Mouse (Mus musculus) G1E (cell line): ENCODE results near the gene Stap2. TPM values are rescaled to one million over a fixed set of nuclear protein-coding genes. Genes with fewer than 3 reads are reported as not detected.

Experiments
- ATAC-seq: 2 replicates; pipeline ENCODE4 v1.8.0; 2016; ENCODE audit warnings: mild to moderate bottlenecking; ENCODE audit not compliant: insufficient number of reproducible peaks, poor library complexity, low FRiP score, severe bottlenecking; ENCODE audit errors: extremely low read depth
- DNase-seq: peaks from one replicate; pipeline ENCODE4 v3.0.0; 2012; ENCODE audit warnings: low spot score
- H3K27me3 ChIP-seq: 2 replicates; pipeline ENCODE4 v1.6.1; 2012; ENCODE audit warnings: mild to moderate bottlenecking, low read length, inconsistent platforms; ENCODE audit not compliant: insufficient read depth
- H3K36me3 ChIP-seq: replicated peaks from 2 replicates; pipeline ENCODE3; 2012; ENCODE audit warnings: mild to moderate bottlenecking, inconsistent platforms
- H3K4me1 ChIP-seq: 2 replicates; pipeline ENCODE4 v1.6.1; 2012; ENCODE audit warnings: low read depth, low read length, inconsistent platforms, mixed read lengths; ENCODE audit not compliant: insufficient read depth
- H3K4me3 ChIP-seq: 2 replicates; pipeline ENCODE4 v1.5.1; 2012; ENCODE audit warnings: low read depth, mild to moderate bottlenecking, inconsistent platforms, low read length, moderate library complexity, mixed read lengths
- H3K9me3 ChIP-seq: replicated peaks from 2 replicates; pipeline ENCODE4 v1.6.1; 2012; ENCODE audit warnings: inconsistent platforms
- CTCF ChIP-seq: IDR thresholded peaks from 2 replicates; pipeline ENCODE4 v1.5.1; 2012; ENCODE audit warnings: low read depth, low read length, inconsistent platforms, mixed read lengths
- GATA1 ChIP-seq: IDR thresholded peaks from 2 replicates; pipeline ENCODE4 v1.6.1; 2012; ENCODE audit warnings: borderline replicate concordance, low read length, inconsistent platforms, mixed read lengths
- GATA2 ChIP-seq: IDR thresholded peaks from 2 replicates; pipeline ENCODE4 v1.6.1; 2012; ENCODE audit warnings: low read depth, low read length, inconsistent platforms, borderline replicate concordance
- POLR2AphosphoS5 ChIP-seq: IDR thresholded peaks from 2 replicates; pipeline ENCODE4 v1.6.1; 2012; ENCODE audit warnings: low read depth, low read length, inconsistent platforms; ENCODE audit not compliant: insufficient replicate concordance
- TAL1 ChIP-seq: conservative IDR thresholded peaks from 2 replicates; pipeline ENCODE4 v1.6.1; 2012; ENCODE audit warnings: low read depth, low read length, inconsistent platforms, mixed read lengths
- polyA plus RNA-seq: library from polyadenylated mRNA; stranded (reverse); fragments of >175 nt; gene quantifications from 2 replicates; pipeline ENCODE4 v1.2.3, GENCODE M21; 2012
- total RNA-seq, 2 experiments: library from RNA; stranded (forward) in 1 of 2; stranded (reverse) in 1 of 2; fragments of 200-1000 nt in 1 of 2; fragments of >200 nt in 1 of 2; fragmentation: Nextera tagmentation in 1 of 2; gene quantifications; 2 replicates each; pipeline ENCODE4 v1.2.3; 2014 to 2017

Stap2 gene
- total and polyA plus RNA-seq, 3 experiments: 0.27 TPM; not detected in 2

- ATAC-seq (no peak), DNase-seq (no peak)
- peaks cover 39% of the 10 kb centered on the region for H3K27me3 ChIP-seq
- H3K4me3 ChIP-seq: no peak within 1 kb of the TSS
- no peaks in the 10 kb centered on the region for H3K9me3 ChIP-seq
- peaks cover 8% of the 10 kb centered on the region for H3K36me3 ChIP-seq
- TF ChIP-seq TAL1 (no peak), CTCF (no peak), POLR2AphosphoS5 (no peak), GATA2 (no peak), GATA1 (no peak)
- H3K4me1 ChIP-seq: peaks cover 30% of the 10 kb centered on the region
Observed at GRCm38 (mm10) chr17:55952447-55953027, 52.8 kb downstream of the Stap2 start, which contains the start of gene Ebi3. TSS of gene Ebi3 (plus strand) at chr17:55952640.

GRCm38 (mm10) chr17:55952041-55952440, 53.3 kb downstream of the Stap2 start:
- no peak overlapping the region for H3K4me3 ChIP-seq
- H3K4me1 ChIP-seq: peaks cover 26% of the 10 kb centered on the region
- no peak for TF ChIP-seq GATA1
- no peak for TF ChIP-seq POLR2AphosphoS5
- TF ChIP-seq CTCF: no peak
- no peak for TF ChIP-seq GATA2

GRCm38 (mm10) chr17:55950601-55951000, 54.8 kb downstream of the Stap2 start:
- Histone ChIP-seq H3K4me3 (no peak overlapping the region), H3K27me3 (peaks cover 39% of the 10 kb centered on the region), H3K36me3 (no peaks in the 10 kb centered on the region), H3K9me3 (no peaks in the 10 kb centered on the region), H3K4me1 (peaks cover 21% of the 10 kb centered on the region)
- TF ChIP-seq GATA1 (no peak), GATA2 (no peak)
- no peak for ATAC-seq
- no peak for DNase-seq

More at GRCm38 (mm10) chr17:55952041-55952440, 53.3 kb downstream of the Stap2 start:
- DNase-seq (no peak), ATAC-seq (no peak)
- Histone ChIP-seq H3K27me3 (peaks cover 39% of the 10 kb centered on the region), H3K36me3 (peaks cover 8% of the 10 kb centered on the region), H3K9me3 (no peaks in the 10 kb centered on the region)

- Histone ChIP-seq H3K27me3 (peaks cover 32% of the 10 kb centered on the region), H3K4me3 (no peak within 1 kb of the TSS), H3K9me3 (no peaks in the 10 kb centered on the region), H3K36me3 (no peaks in the 10 kb centered on the region), H3K4me1 (peaks cover 21% of the 10 kb centered on the region)
- DNase-seq (no peak), ATAC-seq (no peak)
- no peak for TF ChIP-seq TAL1
- no peak for TF ChIP-seq POLR2AphosphoS5
- no peak for TF ChIP-seq GATA2
- TF ChIP-seq CTCF: no peak
- TF ChIP-seq GATA1: no peak
Observed at GRCm38 (mm10) chr17:55949400-55949799, 56.0 kb downstream of the Stap2 start, which contains the start of gene Zfp119b. TSS of gene Zfp119b (minus strand) at chr17:55949500.

- Histone ChIP-seq H3K9me3 (no peaks in the 10 kb centered on the region), H3K36me3 (no peaks in the 10 kb centered on the region), H3K4me3 (no peak overlapping the region), H3K27me3 (peaks cover 25% of the 10 kb centered on the region), H3K4me1 (peaks cover 20% of the 10 kb centered on the region)
- ATAC-seq (no peak), DNase-seq (no peak)
- TF ChIP-seq GATA2: no peak
- TF ChIP-seq GATA1: no peak
- no peak for TF ChIP-seq CTCF
- TF ChIP-seq TAL1: no peak
- no peak for TF ChIP-seq POLR2AphosphoS5
Observed at GRCm38 (mm10) chr17:55948647-55949046, 56.7 kb downstream of the Stap2 start.

Other genes starting within 250 kb of the Stap2 start
- 7.7 and 10.0 TPM in 2 replicates for gene Zfp119a, start 126.7 kb downstream of the Stap2 start, total RNA-seq (2014; fragmentation: Nextera tagmentation)
- 8.4 TPM in 2 replicates for gene Zfp119a, start 126.7 kb downstream of the Stap2 start, total RNA-seq (2017)
- gene Zfp119a, start 126.7 kb downstream of the Stap2 start, polyA plus RNA-seq: 0.09 and 0.26 TPM in 2 replicates
- 14.7 and 21.5 TPM in 2 replicates for gene Zfp959, start 113.5 kb downstream of the Stap2 start, total RNA-seq (2014; fragmentation: Nextera tagmentation)
- 17.8 and 19.9 TPM in 2 replicates for gene Zfp959, start 113.5 kb downstream of the Stap2 start, total RNA-seq (2017)
- gene Zfp959, start 113.5 kb downstream of the Stap2 start, polyA plus RNA-seq: 1.2 and 1.3 TPM in 2 replicates
- 2.2 and 4.2 TPM in 2 replicates for gene Zfp119b, start 56.1 kb downstream of the Stap2 start, total RNA-seq (2014; fragmentation: Nextera tagmentation)
- gene Zfp119b, start 56.1 kb downstream of the Stap2 start, total RNA-seq (2017): 7.8 and 10.0 TPM in 2 replicates
- gene Zfp119b, start 56.1 kb downstream of the Stap2 start, polyA plus RNA-seq: 0.22 and 0.39 TPM in 2 replicates
- 0.63 and 0.98 TPM in 2 replicates for gene Ebi3, start 52.9 kb downstream of the Stap2 start, total RNA-seq (2014; fragmentation: Nextera tagmentation)
- gene Ebi3, start 52.9 kb downstream of the Stap2 start, total RNA-seq (2017): 1.6 and 2.0 TPM in 2 replicates
- gene Ebi3, start 52.9 kb downstream of the Stap2 start, polyA plus RNA-seq: 2.5 and 2.6 TPM in 2 replicates
- 8.3 and 12.6 TPM in 2 replicates for gene Yju2, start 46.5 kb downstream of the Stap2 start, total RNA-seq (2014; fragmentation: Nextera tagmentation)
- 16.7 and 18.1 TPM in 2 replicates for gene Yju2, start 46.5 kb downstream of the Stap2 start, total RNA-seq (2017)
- gene Yju2, start 46.5 kb downstream of the Stap2 start, polyA plus RNA-seq: 27.8 and 33.5 TPM in 2 replicates
- gene Shd, start 35.1 kb downstream of the Stap2 start, total RNA-seq (2014; fragmentation: Nextera tagmentation): not detected in 2 replicates
- gene Shd, start 35.1 kb downstream of the Stap2 start, total RNA-seq (2017): 0.58 TPM in 1 of 2 replicates, not detected in the other
- gene Shd, start 35.1 kb downstream of the Stap2 start, polyA plus RNA-seq: 0.33 and 0.59 TPM in 2 replicates
- not detected in 2 replicates for gene Fsd1, start 19.1 kb downstream of the Stap2 start, total RNA-seq (2014; fragmentation: Nextera tagmentation)
- 0.27 TPM in 1 of 2 replicates, not detected in the other for gene Fsd1, start 19.1 kb downstream of the Stap2 start, total RNA-seq (2017)
- gene Fsd1, start 19.1 kb downstream of the Stap2 start, polyA plus RNA-seq: not detected in 2 replicates
- gene Mpnd, start 127 bp upstream of the Stap2 start, total RNA-seq (2014; fragmentation: Nextera tagmentation): 11.2 and 25.4 TPM in 2 replicates
- gene Mpnd, start 127 bp upstream of the Stap2 start, total RNA-seq (2017): 39.1 and 43.9 TPM in 2 replicates
- 46.2 and 48.5 TPM in 2 replicates for gene Mpnd, start 127 bp upstream of the Stap2 start, polyA plus RNA-seq
- 21.6 and 24.3 TPM in 2 replicates for gene Sh3gl1, start 31.1 kb upstream of the Stap2 start, total RNA-seq (2014; fragmentation: Nextera tagmentation)
- gene Sh3gl1, start 31.1 kb upstream of the Stap2 start, total RNA-seq (2017): 28.5 and 30.1 TPM in 2 replicates
- 64.2 and 74.6 TPM in 2 replicates for gene Sh3gl1, start 31.1 kb upstream of the Stap2 start, polyA plus RNA-seq
- gene Chaf1a, start 34.9 kb upstream of the Stap2 start, total RNA-seq (2014; fragmentation: Nextera tagmentation): 31.2 and 32.9 TPM in 2 replicates
- gene Chaf1a, start 34.9 kb upstream of the Stap2 start, total RNA-seq (2017): 29.0 and 31.3 TPM in 2 replicates
- gene Chaf1a, start 34.9 kb upstream of the Stap2 start, polyA plus RNA-seq: 84.1 and 143 TPM in 2 replicates
- gene Ubxn6, start 69.4 kb upstream of the Stap2 start, total RNA-seq (2014; fragmentation: Nextera tagmentation): 9.0 and 9.3 TPM in 2 replicates
- 17.1 and 19.1 TPM in 2 replicates for gene Ubxn6, start 69.4 kb upstream of the Stap2 start, total RNA-seq (2017)
- 21.2 and 21.4 TPM in 2 replicates for gene Ubxn6, start 69.4 kb upstream of the Stap2 start, polyA plus RNA-seq
- gene Hdgfl2, start 74.0 kb upstream of the Stap2 start, total RNA-seq (2014; fragmentation: Nextera tagmentation): 31.1 and 37.6 TPM in 2 replicates
- gene Hdgfl2, start 74.0 kb upstream of the Stap2 start, total RNA-seq (2017): 73.3 and 76.0 TPM in 2 replicates
- gene Hdgfl2, start 74.0 kb upstream of the Stap2 start, polyA plus RNA-seq: 174 and 201 TPM in 2 replicates
- not detected in 2 replicates for gene Plin4, start 104.2 kb upstream of the Stap2 start, total RNA-seq (2014; fragmentation: Nextera tagmentation)
- 0.05 and 0.06 TPM in 2 replicates for gene Plin4, start 104.2 kb upstream of the Stap2 start, total RNA-seq (2017)
- not detected in 2 replicates for gene Plin4, start 104.2 kb upstream of the Stap2 start, polyA plus RNA-seq
- not detected in 2 replicates for gene Plin5, start 112.0 kb upstream of the Stap2 start, total RNA-seq (2014; fragmentation: Nextera tagmentation)
- 0.06 TPM in 1 of 2 replicates, not detected in the other for gene Plin5, start 112.0 kb upstream of the Stap2 start, total RNA-seq (2017)
- gene Plin5, start 112.0 kb upstream of the Stap2 start, polyA plus RNA-seq: not detected in 2 replicates
- gene Lrg1, start 116.4 kb upstream of the Stap2 start, total RNA-seq (2014; fragmentation: Nextera tagmentation): not detected in 2 replicates
- gene Lrg1, start 116.4 kb upstream of the Stap2 start, total RNA-seq (2017): not detected in 2 replicates
- 0.04 TPM in 1 of 2 replicates, not detected in the other for gene Lrg1, start 116.4 kb upstream of the Stap2 start, polyA plus RNA-seq
- 2.7 and 4.0 TPM in 2 replicates for gene Sema6b, start 134.8 kb upstream of the Stap2 start, total RNA-seq (2014; fragmentation: Nextera tagmentation)
- 3.4 and 3.6 TPM in 2 replicates for gene Sema6b, start 134.8 kb upstream of the Stap2 start, total RNA-seq (2017)
- 14.1 and 16.1 TPM in 2 replicates for gene Sema6b, start 134.8 kb upstream of the Stap2 start, polyA plus RNA-seq
- 2.0 and 2.1 TPM in 2 replicates for gene Tnfaip8l1, start 156.9 kb upstream of the Stap2 start, total RNA-seq (2014; fragmentation: Nextera tagmentation)
- 2.8 and 3.2 TPM in 2 replicates for gene Tnfaip8l1, start 156.9 kb upstream of the Stap2 start, total RNA-seq (2017)
- gene Tnfaip8l1, start 156.9 kb upstream of the Stap2 start, polyA plus RNA-seq: 1.0 and 1.1 TPM in 2 replicates
- 19.9 and 22.0 TPM in 2 replicates for gene Mydgf, start 178.3 kb upstream of the Stap2 start, total RNA-seq (2014; fragmentation: Nextera tagmentation)
- gene Mydgf, start 178.3 kb upstream of the Stap2 start, total RNA-seq (2017): 32.3 and 36.2 TPM in 2 replicates
- gene Mydgf, start 178.3 kb upstream of the Stap2 start, polyA plus RNA-seq: 27.3 and 36.6 TPM in 2 replicates
- 22.4 and 26.8 TPM in 2 replicates for gene Dpp9, start 213.3 kb upstream of the Stap2 start, total RNA-seq (2014; fragmentation: Nextera tagmentation)
- 13.0 and 14.4 TPM in 2 replicates for gene Dpp9, start 213.3 kb upstream of the Stap2 start, total RNA-seq (2017)
- 61.8 and 62.4 TPM in 2 replicates for gene Dpp9, start 213.3 kb upstream of the Stap2 start, polyA plus RNA-seq